Mouse (Mus musculus): ENCODE results near the gene Gpr83. TPM values are rescaled to one million over a fixed set of nuclear protein-coding genes. Genes with fewer than 3 reads are reported as not detected.
"Not testable (repeated sequence)": the region's sequence is repeated elsewhere in the genome, so short reads cannot be mapped to it uniquely, and the experiment has no call there.

Gene Gpr83
- polyA plus RNA-seq, 1 experiment from 2014 or later, result 3.3 TPM

GRCm38 (mm10) chr9:14871536-14871935 lies 11.5 kb downstream of the Gpr83 start:
- H3K27ac ChIP-seq, result no peak overlapping the region
- peak; percentile 6; the same call in 1 of the 2 replicates for ATAC-seq (replicated peaks)
- H3K4me2 ChIP-seq, result no peak overlapping the region
- no peaks in the 10 kb centered on the region for H3K9me3 ChIP-seq
- H3K36me3 ChIP-seq (replicated peaks), result no peaks in the 10 kb centered on the region
- H3K9ac ChIP-seq, result no peak overlapping the region
- WGBS, result 52% methylated on average over 3 of the region's 3 CpGs
- peaks cover 14% of the 10 kb centered on the region for H3K4me1 ChIP-seq
- no peak overlapping the region for H3K4me3 ChIP-seq
- H3K27me3 ChIP-seq (replicated peaks), result no peaks in the 10 kb centered on the region

GRCm38 (mm10) chr9:14872181-14872930 lies 12.3 kb downstream of the Gpr83 start:
- no peak overlapping the region for H3K4me3 ChIP-seq
- peak; percentile 86 for ATAC-seq (replicated peaks)
- no peaks in the 10 kb centered on the region for H3K27me3 ChIP-seq (replicated peaks)
- 19% methylated on average over 17 of the region's 17 CpGs for WGBS
- no peak overlapping the region for H3K9ac ChIP-seq
- peak overlapping the region; percentile 1; the same call in 1 of the 2 replicates for H3K4me2 ChIP-seq
- H3K36me3 ChIP-seq (replicated peaks), result no peaks in the 10 kb centered on the region
- H3K27ac ChIP-seq, result no peak overlapping the region
- peaks cover 14% of the 10 kb centered on the region for H3K4me1 ChIP-seq
- no peaks in the 10 kb centered on the region for H3K9me3 ChIP-seq

- 75% methylated on average over 5 of the region's 5 CpGs for WGBS
- Histone ChIP-seq H3K4me3 (no peak overlapping the region), H3K4me2 (no peak overlapping the region), H3K36me3 (replicated peaks) (no peaks in the 10 kb centered on the region), H3K27me3 (replicated peaks) (no peaks in the 10 kb centered on the region), H3K9ac (no peak overlapping the region), H3K9me3 (no peaks in the 10 kb centered on the region), H3K4me1 (peaks cover 14% of the 10 kb centered on the region), H3K27ac (no peak overlapping the region)
- ATAC-seq (replicated peaks), result no peak
Observed at GRCm38 (mm10) chr9:14875743-14876507, 15.9 kb downstream of the Gpr83 start.

GRCm38 (mm10) chr9:14876566-14876965 lies 16.6 kb downstream of the Gpr83 start:
- not testable (repeated sequence) for H3K27me3 ChIP-seq (replicated peaks); H3K9ac ChIP-seq; H3K4me3 ChIP-seq; H3K36me3 ChIP-seq (replicated peaks); H3K4me2 ChIP-seq; ATAC-seq (replicated peaks); H3K27ac ChIP-seq; H3K9me3 ChIP-seq
- peaks cover 12% of the 10 kb centered on the region for H3K4me1 ChIP-seq
- WGBS, result 33% methylated on average over 8 of the region's 8 CpGs

GRCm38 (mm10) chr9:14884641-14885040 lies 24.6 kb downstream of the Gpr83 start:
- Histone ChIP-seq H3K9ac (no peak overlapping the region), H3K27ac (no peak overlapping the region), H3K9me3 (no peaks in the 10 kb centered on the region), H3K4me1 (no peaks in the 10 kb centered on the region), H3K27me3 (replicated peaks) (no peaks in the 10 kb centered on the region), H3K4me2 (no peak overlapping the region), H3K36me3 (replicated peaks) (no peaks in the 10 kb centered on the region), H3K4me3 (no peak overlapping the region)
- ATAC-seq (replicated peaks), result no peak
- 83% methylated on average over 4 of the region's 4 CpGs for WGBS

- no peaks in the 10 kb centered on the region for H3K27me3 ChIP-seq (replicated peaks)
- H3K36me3 ChIP-seq (replicated peaks), result no peaks in the 10 kb centered on the region
- H3K27ac ChIP-seq, result no peak overlapping the region
- H3K4me3 ChIP-seq, result no peak overlapping the region
- H3K4me1 ChIP-seq, result no peaks in the 10 kb centered on the region
- no peak for ATAC-seq (replicated peaks)
- no peak overlapping the region for H3K4me2 ChIP-seq
- no peak overlapping the region for H3K9ac ChIP-seq
- H3K9me3 ChIP-seq, result no peaks in the 10 kb centered on the region
Observed at GRCm38 (mm10) chr9:14885151-14885550, 25.1 kb downstream of the Gpr83 start.

- H3K9me3 ChIP-seq, result no peaks in the 10 kb centered on the region
- H3K9ac ChIP-seq, result no peak overlapping the region
- WGBS, result 88% methylated on average over 1 of the region's 1 CpGs
- no peaks in the 10 kb centered on the region for H3K36me3 ChIP-seq (replicated peaks)
- H3K27ac ChIP-seq, result no peak overlapping the region
- no peak for ATAC-seq (replicated peaks)
- no peak overlapping the region for H3K4me3 ChIP-seq
- no peak overlapping the region for H3K4me2 ChIP-seq
- H3K27me3 ChIP-seq (replicated peaks), result no peaks in the 10 kb centered on the region
- H3K4me1 ChIP-seq, result no peaks in the 10 kb centered on the region
Observed at GRCm38 (mm10) chr9:14885954-14886353, 25.9 kb downstream of the Gpr83 start.

GRCm38 (mm10) chr9:14887787-14888382 lies 27.9 kb downstream of the Gpr83 start:
- WGBS, result 83% methylated on average over 6 of the region's 6 CpGs
- H3K36me3 ChIP-seq (replicated peaks), result no peaks in the 10 kb centered on the region
- no peak for ATAC-seq (replicated peaks)
- no peak overlapping the region for H3K27ac ChIP-seq
- no peaks in the 10 kb centered on the region for H3K4me1 ChIP-seq
- H3K4me3 ChIP-seq, result no peak overlapping the region
- no peaks in the 10 kb centered on the region for H3K27me3 ChIP-seq (replicated peaks)
- no peak overlapping the region for H3K4me2 ChIP-seq
- H3K9me3 ChIP-seq, result no peaks in the 10 kb centered on the region
- H3K9ac ChIP-seq, result no peak overlapping the region

- Histone ChIP-seq H3K4me3 (no peak overlapping the region), H3K4me2 (no peak overlapping the region), H3K9me3 (no peaks in the 10 kb centered on the region), H3K27ac (no peak overlapping the region), H3K27me3 (replicated peaks) (no peaks in the 10 kb centered on the region), H3K4me1 (no peaks in the 10 kb centered on the region), H3K9ac (no peak overlapping the region), H3K36me3 (replicated peaks) (no peaks in the 10 kb centered on the region)
- WGBS, result 70% methylated on average over 6 of the region's 6 CpGs
- ATAC-seq (replicated peaks), result no peak
Observed at GRCm38 (mm10) chr9:14888671-14889070, 28.7 kb downstream of the Gpr83 start.

- H3K36me3 ChIP-seq (replicated peaks), result no peaks in the 10 kb centered on the region
- 46% methylated on average over 3 of the region's 3 CpGs for WGBS
- H3K4me3 ChIP-seq, result no peak overlapping the region
- H3K27ac ChIP-seq, result no peak overlapping the region
- H3K27me3 ChIP-seq (replicated peaks), result no peaks in the 10 kb centered on the region
- no peak for ATAC-seq (replicated peaks)
- no peaks in the 10 kb centered on the region for H3K4me1 ChIP-seq
- H3K4me2 ChIP-seq, result no peak overlapping the region
- H3K9ac ChIP-seq, result no peak overlapping the region
- H3K9me3 ChIP-seq, result no peaks in the 10 kb centered on the region
Observed at GRCm38 (mm10) chr9:14890699-14891098, 30.7 kb downstream of the Gpr83 start.

GRCm38 (mm10) chr9:14891891-14892290 lies 31.9 kb downstream of the Gpr83 start:
- no peak for ATAC-seq (replicated peaks)
- Histone ChIP-seq H3K9ac (no peak overlapping the region), H3K4me1 (no peaks in the 10 kb centered on the region), H3K4me2 (no peak overlapping the region), H3K27me3 (replicated peaks) (no peaks in the 10 kb centered on the region), H3K27ac (no peak overlapping the region), H3K9me3 (no peaks in the 10 kb centered on the region), H3K36me3 (replicated peaks) (no peaks in the 10 kb centered on the region), H3K4me3 (no peak overlapping the region)
- 80% methylated on average over 5 of the region's 5 CpGs for WGBS

GRCm38 (mm10) chr9:14893388-14893787 lies 33.4 kb downstream of the Gpr83 start:
- no peak overlapping the region for H3K27ac ChIP-seq
- H3K36me3 ChIP-seq (replicated peaks), result no peaks in the 10 kb centered on the region
- no peak overlapping the region for H3K4me2 ChIP-seq
- H3K9ac ChIP-seq, result no peak overlapping the region
- no peak for ATAC-seq (replicated peaks)
- H3K4me1 ChIP-seq, result 0 out of 2 replicates have a peak, but pooled peaks cover 4% of the 10 kb centered on the region
- H3K4me3 ChIP-seq, result no peak overlapping the region
- WGBS, result 89% methylated on average over 9 of the region's 9 CpGs
- H3K9me3 ChIP-seq, result no peaks in the 10 kb centered on the region
- H3K27me3 ChIP-seq (replicated peaks), result no peaks in the 10 kb centered on the region

Measured in midbrain, embryonic 15.5 days (tissue).